In genomic region chr1:22268581-22269359, GRCm38 (mm10) we compare ENCODE assay signal across 7 mouse cellular contexts.
DNase-seq lines count a peak whose midpoint lies in the region; ATAC-seq and TF ChIP-seq lines count a peak whose summit lies in the region.

No protein-coding gene starts in this region.

- H3K27ac ChIP-seq in midbrain, embryonic 12.5 days (replicated peaks) = no peak overlapping the region
- H3K27ac ChIP-seq in spleen, adult 2 months (ENCODE audit: insufficient read depth, low read length) = no peak overlapping the region

- H3K9ac ChIP-seq in midbrain, embryonic 12.5 days (replicated peaks) = no peak overlapping the region

- H3K4me3 ChIP-seq in midbrain, embryonic 12.5 days = no peak overlapping the region
- H3K4me3 ChIP-seq in spleen, adult 2 months (ENCODE audit: extremely low read depth, insufficient read depth, insufficient read length) = no peak overlapping the region

- peak; percentile 71; the same call in 1 of the 2 replicates for TF ChIP-seq CTCF in spleen, adult 2 months (IDR thresholded peaks at IDR 0.05; ENCODE audit: extremely low read depth, insufficient read depth, insufficient read length, insufficient replicate concordance)

- no peaks in the 10 kb centered on the region for H3K27me3 ChIP-seq in midbrain, embryonic 12.5 days
- H3K27me3 ChIP-seq in spleen, adult 2 months (ENCODE audit: control insufficient read depth, insufficient read depth, low read length) = no peaks in the 10 kb centered on the region

- peak; percentile 82 to 90 for DNase-seq in cerebellum, postnatal 4 days (ENCODE audit: low spot score in 2 of 2)
- DNase-seq in gastrocnemius, adult 8-10 months (ENCODE audit: low spot score in 2 of 2) = peak; percentile 45 to 50
- peak; percentile 53 to 87 for DNase-seq in left cerebral cortex, adult 8-10 months (ENCODE audit: low spot score in 2 of 2)
- DNase-seq in spleen, adult 2 months (ENCODE audit: low read depth in 1 of 2, low spot score in 2 of 2) = peak; percentile 3 to 30

- no peaks in the 10 kb centered on the region for H3K36me3 ChIP-seq in midbrain, embryonic 12.5 days
- no peaks in the 10 kb centered on the region for H3K36me3 ChIP-seq in spleen, adult 2 months (ENCODE audit: control insufficient read depth, insufficient read depth, low read length)

- ATAC-seq in activated CD4-positive, CD25-positive, alpha-beta regulatory T cell, adult 4 months = peak; percentile 65
- peak; percentile 77 for ATAC-seq in inflammation-experienced regulatory T-cells, adult 6 months
- ATAC-seq in midbrain, embryonic 12.5 days (ENCODE audit: low FRiP score, low read depth) = peak; percentile 20; the same call in 1 of the 2 replicates

- no peaks in the 10 kb centered on the region for H3K9me3 ChIP-seq in midbrain, embryonic 12.5 days

- WGBS in midbrain, embryonic 12.5 days = 42% methylated on average over 15 of the region's 15 CpGs
- WGBS in spleen, adult 2 months = 46% methylated on average over 15 of the region's 15 CpGs

- peaks cover 11% of the 10 kb centered on the region; the same call in 1 of the 2 replicates for H3K4me1 ChIP-seq in midbrain, embryonic 12.5 days
- no peaks in the 10 kb centered on the region for H3K4me1 ChIP-seq in spleen, adult 2 months (ENCODE audit: control insufficient read depth, insufficient read depth, insufficient read length)

- TF ChIP-seq POLR2A in spleen, adult 2 months (IDR thresholded peaks at IDR 0.05; ENCODE audit: low read depth, low read length) = no peak

- H3K4me2 ChIP-seq in midbrain, embryonic 12.5 days (replicated peaks) = no peak overlapping the region

Comparison
In these comparisons a context has a peak if more than half of its experiments do, and no peak if none do; other contexts are left out.
1. ATAC-seq: peak in every context shown above with its lines; median percentile 77 in inflammation-experienced regulatory T-cells, adult 6 months; 65 in activated CD4-positive, CD25-positive, alpha-beta regulatory T cell, adult 4 months; 20 in midbrain, embryonic 12.5 days.
2. DNase-seq: peak in every context shown above with its lines; median percentile 86 in cerebellum, postnatal 4 days; 70 in left cerebral cortex, adult 8-10 months; 48 in gastrocnemius, adult 8-10 months; 16 in spleen, adult 2 months.